Mouse (Mus musculus) gastrocnemius, adult 2 months (tissue): ENCODE measurements around the gene Pgm2. TPM values are rescaled to one million over a fixed set of nuclear protein-coding genes. Genes with fewer than 3 reads are reported as not detected.

Experiments used
- DNase-seq: peaks from one replicate; pipeline ENCODE4 v3.0.0; 2022
- H3K27ac ChIP-seq: fragments of 200-600 bp; 2 replicates; pipeline ENCODE4 v1.8.1; 2022; ENCODE audit warnings: mild to moderate bottlenecking
- H3K4me3 ChIP-seq: fragments of 200-600 bp; 2 replicates; pipeline ENCODE4 v1.8.1; 2022; ENCODE audit warnings: mild to moderate bottlenecking, moderate library complexity
- CTCF ChIP-seq: fragments of 200-600 bp; IDR thresholded peaks from 2 replicates; pipeline ENCODE4 v1.8.1; 2022; ENCODE audit warnings: antibody characterized with exemption, mild to moderate bottlenecking, moderate library complexity
- intact Hi-C: fragments of 180-260 bp; cut with DNase I; formaldehyde crosslinking; loops from one replicate; pipeline ENCODE4 v1.15.1; 2025
- long read RNA-seq, 2 experiments: library from polyadenylated mRNA; stranded (forward); transcript quantifications; one replicate each; pipeline ENCODE4 v2.0.0; 2021
- total RNA-seq, 2 experiments: library from RNA; stranded (reverse); gene quantifications; 2 replicates each; pipeline ENCODE4 v1.2.3; 2021

Gene Pgm2
- 1 to 10 TPM; 1.8 to 2.9 TPM for total RNA-seq
- long read RNA-seq, experiment 1, transcript Pgm2-201 (14 exons, 2,369 nt) = major isoform, 5 of 5 reads
- long read RNA-seq, experiment 1, partial matches to known transcripts = 0 of 5 reads
- long read RNA-seq, experiment 1, other reads (novel, unspliced or antisense) = 0 of 5 reads
- long read RNA-seq, experiment 2, transcript Pgm2-201 (14 exons, 2,369 nt) = major isoform, 5 of 7 reads
- long read RNA-seq, experiment 2, partial matches to known transcripts = 1 of 7 reads
- long read RNA-seq, experiment 2, other reads (novel, unspliced or antisense) = 1 of 7 reads

DNA sequence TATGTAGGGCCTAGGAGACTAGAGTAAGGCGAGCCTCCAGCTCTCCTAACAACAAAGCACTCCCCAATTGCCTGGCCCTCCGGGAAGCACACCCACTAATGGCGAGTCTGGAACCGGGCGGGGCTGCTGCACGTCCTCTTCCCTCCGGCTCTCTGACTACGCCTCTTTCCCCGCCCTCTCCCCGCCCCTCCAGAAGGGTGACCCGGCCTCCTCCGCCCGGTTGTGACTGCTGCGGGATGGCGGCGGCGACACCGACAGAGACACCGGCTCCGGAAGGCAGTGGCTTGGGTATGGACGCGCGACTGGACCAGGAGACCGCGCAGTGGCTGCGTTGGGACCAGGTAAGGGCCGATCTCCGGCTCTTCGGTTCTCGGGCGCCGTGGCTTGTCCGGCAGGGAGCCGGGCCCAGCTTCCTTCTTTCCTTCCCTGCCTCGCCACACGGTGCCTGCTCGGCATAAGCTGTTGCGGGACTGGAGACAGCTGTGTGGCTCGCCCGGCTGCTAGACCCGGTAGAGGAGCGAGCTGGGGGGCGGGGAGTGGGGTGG, at the start of gene Pgm2:
TSS of gene Pgm2 (plus strand) at position 203 of the 545 bp plus-strand sequence.
- H3K4me3 ChIP-seq = peak within 1 kb of the TSS; percentile 83
- intact Hi-C loops = no loop called here
- DNase-seq = peak; percentile 91
- no peak for TF ChIP-seq CTCF
- peak within 1 kb of the TSS; percentile 89 for H3K27ac ChIP-seq

DNA sequence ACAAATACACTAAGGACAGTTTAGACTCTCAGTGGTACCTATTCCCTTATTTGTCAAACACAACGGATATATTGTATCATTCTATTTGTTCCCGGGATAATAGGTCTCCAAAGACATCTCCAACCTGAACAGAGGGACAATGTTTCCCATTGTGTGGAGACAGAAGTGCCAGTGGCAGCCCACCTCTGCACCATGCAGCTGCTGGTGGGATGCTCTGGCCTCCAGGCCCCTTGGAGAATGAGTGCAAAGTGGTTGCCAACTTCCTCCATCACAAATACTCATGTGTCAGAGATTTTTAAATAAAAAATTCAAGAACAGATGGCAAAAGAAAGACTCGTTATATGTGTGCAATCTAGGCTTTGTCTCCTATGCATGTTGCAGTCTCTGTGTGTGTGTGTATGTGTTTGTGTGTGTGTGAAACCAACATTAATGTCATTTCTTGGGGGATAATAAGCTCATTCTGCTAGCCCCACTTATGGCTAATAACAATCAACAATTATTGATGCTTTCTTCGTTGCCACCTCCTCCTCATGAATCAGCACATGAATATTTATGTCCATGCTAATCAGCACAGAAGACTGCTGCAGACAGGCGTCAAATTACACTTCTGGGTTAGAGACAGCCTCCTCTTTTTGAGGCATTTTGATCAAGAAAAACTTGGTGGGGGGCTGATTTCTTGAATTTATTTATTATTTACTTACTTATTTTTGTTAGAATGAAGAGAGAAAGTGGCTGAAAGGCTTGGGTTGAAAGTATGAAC, 48.9 kb upstream of the Pgm2 start:
- H3K4me3 ChIP-seq = no peak overlapping the region
- DNase-seq = no peak
- H3K27ac ChIP-seq = no peak overlapping the region
- intact Hi-C loops = no loop called here
- TF ChIP-seq CTCF = no peak

DNA sequence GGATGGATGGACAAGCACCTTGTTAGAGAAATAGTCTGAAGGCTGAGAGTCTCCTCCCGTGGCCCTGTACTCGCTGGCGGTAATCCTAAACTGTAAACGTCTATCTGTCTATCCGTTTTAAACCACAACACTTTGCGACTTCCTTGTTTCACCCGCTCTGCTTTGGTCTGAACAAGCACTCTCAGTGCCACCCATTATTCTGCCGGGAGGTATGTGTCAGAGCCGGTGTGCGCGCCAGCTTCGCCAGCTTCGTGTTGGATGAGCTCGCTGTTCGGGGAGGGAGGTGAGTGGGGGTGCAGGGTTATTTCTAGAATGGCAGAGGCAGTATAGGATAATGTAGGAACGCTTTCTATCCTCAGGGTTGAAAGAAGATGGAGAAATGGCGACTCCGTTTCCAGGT, 48.0 kb upstream of the Pgm2 start:
- Histone ChIP-seq H3K4me3 (no peak overlapping the region), H3K27ac (no peak overlapping the region)
- intact Hi-C loops = no loop called here
- no peak for DNase-seq
- TF ChIP-seq CTCF = no peak

DNA sequence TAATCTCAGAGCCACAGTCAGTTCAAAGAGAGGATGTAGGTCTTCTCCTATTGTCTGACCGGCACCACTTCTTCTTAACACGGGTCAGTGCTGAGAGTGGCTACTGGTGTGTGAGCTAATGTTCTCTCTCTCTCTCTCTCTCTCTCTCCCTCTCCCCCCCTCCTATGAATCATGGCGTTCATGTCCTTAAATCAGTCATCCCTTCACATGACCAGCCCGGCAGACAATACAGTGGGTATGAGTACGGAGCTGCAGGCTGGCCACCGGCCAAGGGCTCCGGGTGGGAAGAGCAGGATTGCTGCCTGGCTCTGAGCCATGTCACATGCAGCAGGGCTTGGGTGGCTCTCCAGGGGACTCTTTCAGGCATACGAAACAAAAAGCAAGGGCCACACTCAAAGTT, 47.2 kb upstream of the Pgm2 start:
- TF ChIP-seq CTCF = no peak
- peak overlapping the region; percentile 46 for H3K4me3 ChIP-seq
- no peak overlapping the region for H3K27ac ChIP-seq
- DNase-seq = peak; percentile 50
- intact Hi-C loops = no loop called here

DNA sequence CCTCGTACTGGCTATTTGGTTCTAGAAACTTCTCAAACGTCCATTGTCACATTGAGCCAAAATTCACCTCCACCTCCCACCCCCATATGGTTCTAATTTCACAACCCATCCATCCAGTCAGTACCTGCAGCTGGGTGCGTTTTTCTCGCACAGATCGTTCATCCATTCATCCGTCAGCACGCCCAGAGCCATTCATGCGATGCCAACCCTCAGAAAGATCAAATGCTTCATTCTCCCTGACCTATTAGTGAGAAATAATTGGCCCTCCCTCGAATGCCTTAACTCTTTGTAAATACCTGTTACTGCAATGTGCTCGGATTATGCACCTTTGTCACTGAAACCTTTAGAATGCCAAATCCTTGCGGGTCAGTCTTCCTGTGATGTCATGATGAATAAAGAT, 45.8 kb upstream of the Pgm2 start:
- H3K27ac ChIP-seq = no peak overlapping the region
- TF ChIP-seq CTCF = no peak
- H3K4me3 ChIP-seq = no peak overlapping the region
- intact Hi-C loops = no loop called here
- DNase-seq = no peak

DNA sequence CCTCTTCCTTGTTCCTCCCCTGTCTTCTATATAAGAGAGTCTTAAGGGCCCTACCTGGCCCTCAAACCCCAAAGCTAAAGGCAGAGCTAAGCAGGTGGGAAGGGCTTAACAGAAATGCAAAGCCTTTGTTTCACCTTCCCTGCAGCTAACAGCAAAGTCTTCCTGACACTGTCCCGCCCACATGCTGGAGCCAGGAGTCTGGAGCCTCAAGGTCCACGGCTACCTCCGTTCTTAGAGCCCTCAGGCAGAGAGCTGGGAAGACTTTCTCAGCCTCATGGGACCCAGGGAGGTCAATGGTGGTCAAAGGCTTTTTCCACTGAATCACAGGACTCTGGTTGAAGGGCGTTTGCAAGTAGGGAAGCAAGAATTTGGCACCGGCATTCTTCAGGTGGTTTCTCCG, 44.8 kb upstream of the Pgm2 start:
- H3K27ac ChIP-seq = no peak overlapping the region
- TF ChIP-seq CTCF = no peak
- DNase-seq = no peak
- no peak overlapping the region for H3K4me3 ChIP-seq
- intact Hi-C loops = no loop called here

DNA sequence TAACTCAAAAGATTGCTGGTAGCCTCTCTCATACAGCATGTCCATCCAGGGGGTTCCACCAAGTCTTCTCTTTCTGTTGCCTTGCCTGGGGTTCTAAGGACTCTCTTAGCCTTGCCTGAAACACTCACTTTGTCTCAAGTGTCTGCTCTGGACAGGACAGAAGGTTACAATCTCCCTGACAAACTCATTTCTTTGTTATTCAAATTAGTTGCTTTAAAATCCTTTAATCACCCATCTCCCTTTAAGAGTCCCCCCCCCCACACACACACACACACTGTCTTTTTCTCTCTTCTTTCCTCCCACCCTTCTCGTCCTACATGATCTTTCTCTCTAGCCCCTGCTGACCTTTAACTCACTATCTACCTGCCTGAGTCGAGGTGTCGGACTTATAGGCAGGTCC, 44.1 kb upstream of the Pgm2 start:
- no peak for DNase-seq
- intact Hi-C loops = no loop called here
- H3K27ac ChIP-seq = no peak overlapping the region
- TF ChIP-seq CTCF = no peak
- H3K4me3 ChIP-seq = no peak overlapping the region

DNA sequence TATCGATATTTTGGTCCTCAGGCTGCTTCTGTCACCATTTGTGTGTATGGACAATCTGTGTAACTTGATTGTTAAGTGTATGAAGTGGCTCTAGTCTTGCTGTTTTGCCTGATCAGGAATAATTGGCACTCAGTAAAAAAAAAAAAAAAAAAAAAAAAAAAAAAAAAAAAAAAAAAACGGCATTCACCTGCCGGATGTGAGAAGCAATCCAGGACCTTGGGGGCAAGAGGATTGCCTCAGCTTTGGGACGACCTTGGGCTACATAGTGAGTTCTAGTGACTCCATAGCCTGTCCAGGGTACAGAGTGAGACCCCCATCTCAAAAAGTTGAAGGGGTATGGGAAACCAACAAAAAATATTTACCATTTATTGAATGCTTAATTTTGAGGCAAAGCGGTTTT, 43.5 kb upstream of the Pgm2 start:
- H3K4me3 ChIP-seq = no peak overlapping the region
- no peak for DNase-seq
- TF ChIP-seq CTCF = no peak
- intact Hi-C loops = no loop called here
- no peak overlapping the region for H3K27ac ChIP-seq

DNA sequence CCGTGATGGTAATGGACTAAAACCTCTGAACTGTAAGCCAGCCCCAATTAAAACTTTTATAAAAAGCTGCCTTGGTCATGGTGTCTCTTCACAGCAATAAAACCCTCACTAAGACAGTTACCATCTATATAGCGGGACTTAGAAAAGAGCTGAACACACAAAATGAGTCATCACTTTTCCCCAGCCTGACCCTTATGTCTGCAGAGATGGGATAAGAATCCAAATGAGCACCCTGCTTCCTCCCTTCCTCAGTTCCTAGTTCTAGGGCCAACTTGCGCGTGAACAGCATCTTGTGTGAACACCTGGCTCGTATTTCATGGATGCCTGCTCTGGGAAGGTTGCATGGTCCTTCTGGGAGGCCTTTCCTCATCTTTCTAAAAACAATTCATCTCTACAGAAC, 39.7 kb upstream of the Pgm2 start:
- TF ChIP-seq CTCF = no peak
- intact Hi-C loops = no loop called here
- H3K27ac ChIP-seq = no peak overlapping the region
- no peak for DNase-seq
- no peak overlapping the region for H3K4me3 ChIP-seq

DNA sequence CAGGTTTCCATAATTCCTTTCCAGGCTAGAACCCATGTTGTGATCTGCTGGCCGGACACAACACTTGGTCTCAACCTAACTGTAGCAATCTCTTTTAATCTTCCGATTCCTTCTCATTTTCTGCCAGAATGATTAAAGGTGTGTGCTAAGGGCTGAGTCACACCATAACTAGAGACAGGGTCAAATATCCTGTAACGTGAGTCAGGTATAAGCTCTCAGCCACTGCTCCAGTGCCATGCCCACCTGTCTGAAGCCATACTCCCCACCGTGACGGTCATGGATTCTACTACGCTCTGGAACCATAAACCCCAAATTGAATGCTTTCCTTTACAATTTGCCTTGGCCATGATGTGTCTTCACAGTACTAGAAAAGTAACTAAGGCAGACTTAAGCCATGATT, 36.5 kb upstream of the Pgm2 start:
- no peak overlapping the region for H3K4me3 ChIP-seq
- intact Hi-C loops = no loop called here
- no peak for DNase-seq
- TF ChIP-seq CTCF = no peak
- H3K27ac ChIP-seq = no peak overlapping the region

DNA sequence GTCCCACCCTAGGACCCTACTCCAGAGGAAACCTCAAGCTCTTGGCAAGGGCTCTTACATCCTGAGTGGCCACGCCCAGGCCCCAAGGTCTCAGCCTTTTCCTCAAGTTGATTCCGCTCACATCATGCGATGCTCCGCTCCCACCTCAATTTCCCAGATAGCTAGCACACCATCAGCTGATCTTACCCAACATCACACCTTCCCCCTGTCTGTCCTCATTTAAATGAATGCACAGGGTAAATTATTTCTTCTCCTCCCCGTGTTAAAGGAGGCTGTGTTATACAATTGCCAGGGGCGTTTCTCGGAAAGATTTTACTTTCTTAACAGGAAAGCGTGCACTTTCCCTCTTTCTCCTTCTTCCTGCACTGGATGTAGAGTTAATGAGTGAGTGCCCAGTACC, 31.9 kb upstream of the Pgm2 start:
- H3K4me3 ChIP-seq = no peak overlapping the region
- intact Hi-C loops = loop anchor here (10.0 kb wide), 1 partner anchor 246 kb away; the partner anchor contains the start of gene 0610040J01Rik
- TF ChIP-seq CTCF = no peak
- DNase-seq = no peak
- no peak overlapping the region for H3K27ac ChIP-seq

DNA sequence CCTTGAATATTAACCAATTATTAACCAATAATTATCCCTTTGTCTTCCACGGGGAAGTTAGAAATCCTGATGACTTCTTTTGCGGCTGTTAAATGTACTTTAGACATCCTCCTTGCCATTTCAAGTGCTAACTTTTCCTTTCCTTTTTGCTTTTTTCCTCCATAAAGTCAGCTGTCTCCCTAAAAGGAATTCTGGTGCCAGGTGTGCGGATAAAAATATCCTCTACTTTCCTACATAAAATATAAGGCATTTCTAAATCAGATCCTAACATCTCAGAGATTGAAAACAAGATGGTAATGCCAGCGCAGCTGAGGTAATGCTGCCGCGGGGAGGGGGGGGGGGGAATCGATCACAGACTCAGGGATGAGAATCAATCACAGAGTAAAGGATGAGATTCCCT, 31.1 kb upstream of the Pgm2 start:
- no peak for TF ChIP-seq CTCF
- no peak overlapping the region for H3K4me3 ChIP-seq
- intact Hi-C loops = loop anchor here (10.0 kb wide), 1 partner anchor 247 kb away; the partner anchor contains the start of gene 0610040J01Rik
- H3K27ac ChIP-seq = no peak overlapping the region
- no peak for DNase-seq
